Mouse (Mus musculus): Measurements from ENCODE around the gene Ppm1h.

DNA sequence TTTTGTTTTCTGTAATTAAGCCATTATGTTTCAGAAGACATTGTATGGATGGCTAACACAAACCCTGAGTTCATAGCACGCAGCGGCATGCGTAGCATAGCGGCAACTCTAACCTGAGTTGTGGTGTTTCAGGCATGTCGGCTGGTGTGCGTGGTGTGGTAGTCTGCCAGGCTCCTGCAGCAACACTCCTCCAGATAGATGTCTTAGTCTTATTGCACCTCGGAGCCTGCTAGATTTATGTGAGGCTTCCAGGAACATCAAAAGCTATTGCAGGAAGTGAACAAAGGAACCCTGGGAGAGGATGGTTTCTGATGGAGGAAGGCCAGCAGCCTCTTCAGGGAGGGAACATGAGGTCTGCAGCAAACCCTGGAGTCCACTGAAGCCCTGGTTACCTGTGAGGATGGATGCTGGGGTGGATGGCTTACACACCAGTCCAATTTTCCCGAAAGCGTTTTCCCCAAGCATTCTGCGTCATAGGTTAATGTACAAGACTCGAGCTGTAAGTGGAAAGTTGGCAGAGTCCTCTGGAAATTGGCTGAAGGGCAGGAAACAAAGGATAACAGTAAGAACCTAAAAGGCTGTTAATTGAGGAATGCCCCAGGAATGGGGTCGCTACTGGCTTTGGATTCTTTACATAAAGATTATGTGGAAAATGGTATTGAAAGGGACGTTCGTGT, 239.2 kb downstream of the Ppm1h start:
- TF ChIP-seq POLR2A (IDR thresholded peaks at IDR 0.05; ENCODE audit: extremely low read depth, insufficient read depth, low read length) (no peak), CTCF (IDR thresholded peaks at IDR 0.05; ENCODE audit: extremely low read depth, insufficient read depth, low read length) (no peak)

All from cortical plate, adult 2 months (tissue).